ENCODE assay signal across 8 mouse cellular contexts in the genomic region with DNA sequence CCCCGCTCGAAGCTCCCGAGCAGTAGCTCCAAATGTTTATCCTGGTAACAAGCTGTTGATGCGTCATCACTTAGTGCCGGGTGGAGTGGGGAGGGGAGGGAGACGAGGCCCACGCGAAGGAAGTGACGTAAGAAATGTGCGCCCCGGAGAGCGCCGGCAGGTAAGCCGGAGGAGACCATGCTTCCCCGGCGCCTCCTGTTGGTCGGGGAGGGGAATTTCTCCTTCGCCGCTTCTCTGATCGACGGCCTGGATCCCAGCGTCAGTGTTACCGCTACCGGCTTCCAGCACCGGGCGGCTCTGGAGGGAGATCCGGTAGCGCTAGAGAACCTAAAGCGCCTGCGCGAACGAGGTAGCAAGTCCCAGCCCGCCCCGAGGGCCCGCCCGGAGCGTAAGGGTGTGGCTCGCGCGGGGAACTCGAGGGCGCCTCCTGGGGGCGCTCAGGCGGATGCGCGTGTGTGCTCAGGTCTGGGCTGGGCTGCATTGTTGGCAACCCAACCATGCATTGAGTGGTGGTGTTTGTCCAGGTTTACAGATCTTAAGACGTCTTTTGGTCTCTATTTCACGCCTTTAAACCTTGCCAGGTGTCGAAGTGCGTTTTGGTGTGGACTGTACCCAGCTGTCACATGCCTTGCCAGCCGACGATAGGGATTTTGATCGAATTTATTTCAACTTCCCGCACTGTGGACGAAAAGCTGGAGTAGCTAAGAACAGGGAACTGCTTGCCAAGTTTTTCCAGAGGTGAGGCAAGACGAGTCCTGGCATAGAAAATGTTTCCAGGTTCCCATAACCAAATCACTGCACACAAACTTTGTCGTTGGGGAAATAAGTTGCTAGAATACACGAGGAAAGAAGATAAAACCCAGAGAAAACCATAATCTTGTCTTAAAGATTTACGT. TPM values are rescaled to one million over a fixed set of nuclear protein-coding genes. Genes with fewer than 3 reads are reported as not detected.
DNase-seq lines count a peak whose midpoint lies in the region; ATAC-seq and TF ChIP-seq lines count a peak whose summit lies in the region.

TSS of gene Fdxacb1 (plus strand) at position 130 of the 896 bp plus-strand sequence.

- H3K9ac ChIP-seq in embryonic facial prominence, embryonic 14.5 days (ENCODE audit: low read depth, low read length) = peak within 1 kb of the TSS; percentile 70
- peak within 1 kb of the TSS; percentile 72 for H3K9ac ChIP-seq in heart, adult 2 months (ENCODE audit: low read depth, low read length)
- peak within 1 kb of the TSS; percentile 70 for H3K9ac ChIP-seq in limb, embryonic 13.5 days
- H3K9ac ChIP-seq in midbrain, embryonic 16.5 days (ENCODE audit: low read depth, low read length) = peak within 1 kb of the TSS; percentile 81

- no peaks in the 10 kb centered on the region for H3K9me3 ChIP-seq in embryonic facial prominence, embryonic 14.5 days (ENCODE audit: control insufficient read depth, low read length)
- H3K9me3 ChIP-seq in limb, embryonic 13.5 days = no peaks in the 10 kb centered on the region
- no peaks in the 10 kb centered on the region for H3K9me3 ChIP-seq in midbrain, embryonic 16.5 days (replicated peaks; ENCODE audit: control insufficient read depth, low read length, poor library complexity, severe bottlenecking)

- peak; percentile 96 for ATAC-seq in embryonic facial prominence, embryonic 14.5 days (ENCODE audit: low read depth)
- peak; percentile 96 for ATAC-seq in limb, embryonic 13.5 days (ENCODE audit: low FRiP score, low read depth)
- ATAC-seq in midbrain, embryonic 16.5 days = peak; percentile 92

- DNase-seq in 3T3-L1 (ENCODE audit: low read depth, low spot score) = peak; percentile 97
- peak; percentile 84 to 95 for DNase-seq in adrenal gland, postnatal 4 days (ENCODE audit: low spot score in 2 of 2)
- DNase-seq in embryonic facial prominence, embryonic 14.5 days (ENCODE audit: low spot score) = peak; percentile 99
- DNase-seq in heart, adult 2 months = peak; percentile 98
- DNase-seq in kidney, adult 8-10 months = peak; percentile 98 to 99
- peak; percentile 98 to 99 for DNase-seq in spleen, postnatal 10 days (ENCODE audit: low spot score in 2 of 2)

- H3K4me1 ChIP-seq in embryonic facial prominence, embryonic 14.5 days (ENCODE audit: control insufficient read depth, insufficient read depth, low read length) = peaks cover 6% of the 10 kb centered on the region; the same call in 1 of the 2 replicates
- H3K4me1 ChIP-seq in heart, adult 2 months (ENCODE audit: control insufficient read depth, insufficient read depth, low read length) = peaks cover 4% of the 10 kb centered on the region
- peaks cover 11% of the 10 kb centered on the region for H3K4me1 ChIP-seq in limb, embryonic 13.5 days
- H3K4me1 ChIP-seq in midbrain, embryonic 16.5 days (ENCODE audit: control insufficient read depth, insufficient read depth, low read length) = peaks cover 19% of the 10 kb centered on the region

- TF ChIP-seq POLR2A in heart, adult 2 months (IDR thresholded peaks at IDR 0.05; ENCODE audit: insufficient read depth, low read depth, low read length) = peak; percentile 37; the same call in 1 of the 2 replicates

- H3K27me3 ChIP-seq in embryonic facial prominence, embryonic 14.5 days (replicated peaks; ENCODE audit: control insufficient read depth, insufficient read depth, low read length) = no peaks in the 10 kb centered on the region
- H3K27me3 ChIP-seq in heart, adult 2 months (ENCODE audit: control insufficient read depth, insufficient read depth, low read length) = no peaks in the 10 kb centered on the region
- H3K27me3 ChIP-seq in limb, embryonic 13.5 days = no peaks in the 10 kb centered on the region
- no peaks in the 10 kb centered on the region for H3K27me3 ChIP-seq in midbrain, embryonic 16.5 days (ENCODE audit: control insufficient read depth, insufficient read depth, low read depth, low read length)

- intact Hi-C loops in heart, adult 2 months (cut with DNase I) = loop anchor here (1.0 to 5.0 kb wide), 3 partner anchors 70 to 166 kb away; partner anchors contain the start of genes Dlat, Sdhd and Timm8b

- H3K4me3 ChIP-seq in embryonic facial prominence, embryonic 14.5 days (ENCODE audit: low read depth, low read length) = peak within 1 kb of the TSS; percentile 60
- H3K4me3 ChIP-seq in heart, adult 2 months = peak within 1 kb of the TSS; percentile 72
- H3K4me3 ChIP-seq in limb, embryonic 13.5 days = peak within 1 kb of the TSS; percentile 63
- H3K4me3 ChIP-seq in midbrain, embryonic 16.5 days (ENCODE audit: low read depth, low read length) = peak within 1 kb of the TSS; percentile 61

- peak within 1 kb of the TSS; percentile 91 for H3K27ac ChIP-seq in embryonic facial prominence, embryonic 14.5 days (replicated peaks; ENCODE audit: low read depth, low read length)
- peak within 1 kb of the TSS; percentile 93 for H3K27ac ChIP-seq in heart, adult 2 months
- H3K27ac ChIP-seq in limb, embryonic 13.5 days = peak within 1 kb of the TSS; percentile 77
- H3K27ac ChIP-seq in midbrain, embryonic 16.5 days (ENCODE audit: low read length) = peak within 1 kb of the TSS; percentile 93

- 5% methylated on average over 41 of the region's 59 CpGs for WGBS in embryonic facial prominence, embryonic 14.5 days
- WGBS in heart, adult 2 months = 2% methylated on average over 59 of the region's 59 CpGs
- WGBS in limb, embryonic 13.5 days = 4% methylated on average over 59 of the region's 59 CpGs
- WGBS in midbrain, embryonic 16.5 days = 4% methylated on average over 59 of the region's 59 CpGs

- H3K36me3 ChIP-seq in embryonic facial prominence, embryonic 14.5 days (ENCODE audit: control insufficient read depth, insufficient read depth, low read length) = peaks cover 17% of the 10 kb centered on the region; the same call in 1 of the 2 replicates
- H3K36me3 ChIP-seq in heart, adult 2 months (ENCODE audit: control insufficient read depth, insufficient read depth, low read length) = no peaks in the 10 kb centered on the region
- peaks cover 19% of the 10 kb centered on the region for H3K36me3 ChIP-seq in limb, embryonic 13.5 days
- H3K36me3 ChIP-seq in midbrain, embryonic 16.5 days (ENCODE audit: control insufficient read depth, insufficient read depth, low read length) = no peaks in the 10 kb centered on the region

- H3K79me2 ChIP-seq in heart, adult 2 months (replicated peaks; ENCODE audit: control insufficient read depth, insufficient read depth, low read length) = no peaks in the 10 kb centered on the region

- H3K4me2 ChIP-seq in embryonic facial prominence, embryonic 14.5 days (ENCODE audit: low read depth, low read length) = peak within 1 kb of the TSS; percentile 69
- peak within 1 kb of the TSS; percentile 93 for H3K4me2 ChIP-seq in limb, embryonic 13.5 days (replicated peaks)
- peak within 1 kb of the TSS; percentile 71 for H3K4me2 ChIP-seq in midbrain, embryonic 16.5 days (ENCODE audit: low read length)

- TF ChIP-seq CTCF in heart, adult 2 months (IDR thresholded peaks at IDR 0.05) = peak; percentile 97

- peak; percentile 73 for TF ChIP-seq EP300 in heart, adult 2 months (IDR thresholded peaks at IDR 0.05; ENCODE audit: insufficient read depth, low read depth, low read length)

RNA-seq across cellular contexts. Expression of gene Fdxacb1, which starts in this region (rescaled TPM):
- 1 to 10 TPM; 8.2 to 9.7 TPM for total RNA-seq in adrenal gland, postnatal 4 days (2021)
- 10.2 and 14.2 TPM in 2 replicates for polyA plus RNA-seq in embryonic facial prominence, embryonic 14.5 days (2014; fragmentation: Nextera tagmentation; extraction: Ambion mirVana)
- 1 to 10 TPM; 4.7 to 5.1 TPM for total RNA-seq in heart, adult 2 months (2021)
- 3.4 and 5.2 TPM in 2 replicates for polyA plus RNA-seq in heart, adult 2 months (2012; rRNA removed)
- polyA plus RNA-seq in limb, embryonic 13.5 days (2015; fragmentation: Nextera tagmentation; extraction: Ambion mirVana) = 11.0 and 11.3 TPM in 2 replicates
- 10.7 and 11.7 TPM in 2 replicates for polyA plus RNA-seq in midbrain, embryonic 16.5 days (2015; fragmentation: Nextera tagmentation; extraction: Ambion mirVana)

Comparison
In these comparisons a context has a peak if more than half of its experiments do, and no peak if none do; other contexts are left out.
1. Peak in every context shown above with its lines: DNase-seq, ATAC-seq, H3K4me3 ChIP-seq and H3K27ac ChIP-seq.